Mouse (Mus musculus): ENCODE data around the gene Hk2. TPM values are rescaled to one million over a fixed set of nuclear protein-coding genes. Genes with fewer than 3 reads are reported as not detected.
"Not testable (repeated sequence)": the region's sequence is repeated elsewhere in the genome, so short reads cannot be mapped to it uniquely, and the experiment has no call there.

Gene Hk2
- polyA plus RNA-seq, 1 experiment from 2014 or later: 19.2 TPM

GRCm38 (mm10) chr6:82684136-82684535, 90.1 kb downstream of the Hk2 start:
- Histone ChIP-seq H3K27me3 (no peaks in the 10 kb centered on the region), H3K4me1 (replicated peaks) (no peaks in the 10 kb centered on the region), H3K27ac (no peak overlapping the region), H3K36me3 (no peaks in the 10 kb centered on the region), H3K9ac (replicated peaks) (no peak overlapping the region), H3K9me3 (no peaks in the 10 kb centered on the region), H3K4me3 (replicated peaks) (no peak overlapping the region), H3K4me2 (no peak overlapping the region)
- no peak for ATAC-seq (ENCODE audit: insufficient number of reproducible peaks, insufficient read depth, low FRiP score, low TSS enrichment, low read depth)

GRCm38 (mm10) chr6:82679286-82679685, 95.0 kb downstream of the Hk2 start:
- H3K9ac ChIP-seq (replicated peaks); ATAC-seq (ENCODE audit: insufficient number of reproducible peaks, insufficient read depth, low FRiP score, low TSS enrichment, low read depth); H3K27ac ChIP-seq; H3K4me3 ChIP-seq (replicated peaks); H3K4me2 ChIP-seq; H3K27me3 ChIP-seq; H3K9me3 ChIP-seq; H3K36me3 ChIP-seq; H3K4me1 ChIP-seq (replicated peaks): not testable (repeated sequence)
- WGBS: 86% methylated on average over 2 of the region's 2 CpGs

DNA sequence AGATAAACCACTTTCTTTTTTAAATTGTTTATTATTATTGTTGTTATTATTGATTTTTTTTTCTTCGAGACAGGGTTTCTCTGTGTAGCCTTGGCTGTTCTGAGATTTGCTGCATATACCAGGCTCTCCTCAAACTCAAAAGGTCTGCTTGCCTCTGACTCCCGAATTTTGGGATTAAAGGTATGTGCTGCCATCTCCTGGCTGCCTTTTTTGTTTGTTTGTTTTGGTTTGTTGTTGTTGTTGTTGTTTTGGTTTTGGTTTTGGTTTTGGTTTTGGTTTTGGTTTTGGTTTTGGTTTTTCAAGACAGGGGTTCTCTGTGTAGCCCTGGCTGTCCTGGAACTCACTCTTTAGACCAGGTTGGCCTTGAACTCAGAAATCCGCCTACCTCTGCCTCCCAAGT, 96.6 kb downstream of the Hk2 start:
- H3K4me1 ChIP-seq (replicated peaks); H3K4me2 ChIP-seq; H3K4me3 ChIP-seq (replicated peaks); H3K9me3 ChIP-seq; H3K9ac ChIP-seq (replicated peaks); H3K27ac ChIP-seq; H3K36me3 ChIP-seq; H3K27me3 ChIP-seq; ATAC-seq (ENCODE audit: insufficient number of reproducible peaks, insufficient read depth, low FRiP score, low TSS enrichment, low read depth): not testable (repeated sequence)
- WGBS: 74% methylated on average over 3 of the region's 3 CpGs

Other genes with a start within 250 kb of the Hk2 start
- gene Pole4, start 69.1 kb downstream of the Hk2 start, polyA plus RNA-seq (2016; fragmentation: Nextera tagmentation; extraction: Ambion mirVana): 101 and 104 TPM in 2 replicates
- gene Sema4f, start 165.3 kb upstream of the Hk2 start, polyA plus RNA-seq (2016; fragmentation: Nextera tagmentation; extraction: Ambion mirVana): 3.8 and 4.2 TPM in 2 replicates
- 0.20 and 0.32 TPM in 2 replicates for gene M1ap, start 172.4 kb upstream of the Hk2 start, polyA plus RNA-seq (2016; fragmentation: Nextera tagmentation; extraction: Ambion mirVana)

Measured in limb, embryonic 12.5 days (tissue).